Mouse (Mus musculus) cerebellum, adult 9-11 months (tissue): ENCODE results near the gene Irs3.

ENCODE experiments used
- DNase-seq: peaks from one replicate; pipeline ENCODE4 v3.0.0; 2022

Irs3 gene

GRCm38 (mm10) chr5:137654746-137655145 lies 9.2 kb upstream of the Irs3 start:
- DNase-seq, result no peak

GRCm38 (mm10) chr5:137653366-137653765 lies 7.9 kb upstream of the Irs3 start:
- DNase-seq, result no peak

- DNase-seq, result peak; percentile 83
These were observed 7.0 kb upstream of the Irs3 start for GRCm38 (mm10) chr5:137652474-137652873.

GRCm38 (mm10) chr5:137649669-137650571 lies 4.4 kb upstream of the Irs3 start:
- no peak for DNase-seq

GRCm38 (mm10) chr5:137649251-137649650 lies 3.7 kb upstream of the Irs3 start:
- no peak for DNase-seq

- DNase-seq, result no peak
These were observed 2.5 kb upstream of the Irs3 start for GRCm38 (mm10) chr5:137647827-137648601.

- no peak for DNase-seq
These were observed 343 bp downstream of the Irs3 start for GRCm38 (mm10) chr5:137645091-137645651.

GRCm38 (mm10) chr5:137644484-137644883 lies 1.0 kb downstream of the Irs3 start:
- DNase-seq, result no peak

- DNase-seq, result no peak
These were observed 2.6 kb downstream of the Irs3 start for GRCm38 (mm10) chr5:137642886-137643285.

- no peak for DNase-seq
These were observed 4.5 kb downstream of the Irs3 start, which contains the start of gene Sap25 for GRCm38 (mm10) chr5:137641054-137641453. Gene Sap25, plus strand, starts transcription at chr5:137641334.

- DNase-seq, result no peak
These were observed 6.0 kb downstream of the Irs3 start for GRCm38 (mm10) chr5:137639472-137639871.

- no peak for DNase-seq
These were observed 12.0 kb downstream of the Irs3 start for GRCm38 (mm10) chr5:137633397-137634084.

- DNase-seq, result no peak
These were observed 13.9 kb downstream of the Irs3 start for GRCm38 (mm10) chr5:137631591-137631990.

GRCm38 (mm10) chr5:137631171-137631570 lies 14.3 kb downstream of the Irs3 start:
- no peak for DNase-seq

- DNase-seq, result no peak
These were observed 14.9 kb downstream of the Irs3 start for GRCm38 (mm10) chr5:137630602-137631001.

GRCm38 (mm10) chr5:137629906-137630545 lies 15.5 kb downstream of the Irs3 start:
- DNase-seq, result peak; percentile 49

- no peak for DNase-seq
These were observed 16.2 kb downstream of the Irs3 start for GRCm38 (mm10) chr5:137629306-137629721.

- peak; percentile 100 for DNase-seq
These were observed 16.8 kb downstream of the Irs3 start, which contains the start of the genes Fbxo24, Lrch4 and Gm20605 for GRCm38 (mm10) chr5:137628498-137629305. Gene Fbxo24, minus strand, starts transcription at chr5:137629002. Gene Lrch4, plus strand, starts transcription at chr5:137629121. Gene Gm20605, plus strand, starts transcription at chr5:137629175.

- DNase-seq, result no peak
These were observed 17.5 kb downstream of the Irs3 start for GRCm38 (mm10) chr5:137627991-137628390.

- no peak for DNase-seq
These were observed 21.5 kb downstream of the Irs3 start for GRCm38 (mm10) chr5:137623937-137624530.

- DNase-seq, result no peak
These were observed 30.2 kb downstream of the Irs3 start for GRCm38 (mm10) chr5:137615347-137615746.
